In genomic region chr8:110265796-110266305, GRCm38 (mm10) we compare ENCODE assay signal across 17 mouse cellular contexts. TPM values are rescaled to one million over a fixed set of nuclear protein-coding genes. Genes with fewer than 3 reads are reported as not detected.
DNase-seq lines count a peak whose midpoint lies in the region; ATAC-seq and TF ChIP-seq lines count a peak whose summit lies in the region.
"Had no signal": no experiment of that assay in that cellular context is flagged by ENCODE, and none has a peak within 500 bp of the region (broad histone marks: within the 10 kb centered on the region; RNA-seq: fewer than 3 reads in every experiment).

No protein-coding gene starts in this region.

- H3K79me2 ChIP-seq in MEL (ENCODE audit: control insufficient read depth, insufficient read depth, low read length, poor library complexity) = no peaks in the 10 kb centered on the region

- TF ChIP-seq CTCF in lung, embryonic 14.5 days (IDR thresholded peaks at IDR 0.05; ENCODE audit: low read depth) = no peak
- TF ChIP-seq CTCF in MEL (IDR thresholded peaks at IDR 0.05 in 2 of 3, conservative IDR thresholded peaks at IDR 0.05 in 1 of 3; ENCODE audit: control insufficient read depth in 1 of 3, insufficient read depth in 1 of 3, low read depth in 2 of 3, low read length in 3 of 3, poor library complexity in 1 of 3, severe bottlenecking in 1 of 3) = no peak

- H3K27ac ChIP-seq in lung, embryonic 14.5 days (ENCODE audit: low read depth) = no peak overlapping the region
- H3K27ac ChIP-seq in MEL (ENCODE audit: control insufficient read depth, low read depth, low read length) = no peak overlapping the region
- H3K27ac ChIP-seq: embryonic facial prominence, embryonic 12.5 days; forebrain, embryonic 15.5 days; hindbrain, embryonic 12.5 days had no signal

- no peak for TF ChIP-seq EP300 in MEL (IDR thresholded peaks at IDR 0.05; ENCODE audit: low read depth in 1 of 2, low read length in 2 of 2)

- no peaks in the 10 kb centered on the region for H3K36me3 ChIP-seq in lung, embryonic 14.5 days (ENCODE audit: insufficient read depth)
- H3K36me3 ChIP-seq in MEL (ENCODE audit: control insufficient read depth in 1 of 2, insufficient read depth in 2 of 2, low read length in 2 of 2) = no peaks in the 10 kb centered on the region
- H3K36me3 ChIP-seq: embryonic facial prominence, embryonic 12.5 days; forebrain, embryonic 15.5 days; hindbrain, embryonic 12.5 days had no signal

- WGBS in lung, embryonic 14.5 days = 36% methylated on average over 11 of the region's 11 CpGs

- TF ChIP-seq POLR2A in MEL (IDR thresholded peaks at IDR 0.05; ENCODE audit: control insufficient read depth in 1 of 2, insufficient read depth in 1 of 2, low read depth in 1 of 2, low read length in 2 of 2, poor library complexity in 1 of 2) = no peak

- no peak overlapping the region for H3K4me3 ChIP-seq in lung, embryonic 14.5 days (ENCODE audit: low read depth, low read length)
- H3K4me3 ChIP-seq in MEL (ENCODE audit: control insufficient read depth in 1 of 2, insufficient read depth in 1 of 2, low read depth in 2 of 2, low read length in 2 of 2) = no peak overlapping the region

- no peak for TF ChIP-seq RAD21 in MEL (IDR thresholded peaks at IDR 0.05; ENCODE audit: low read depth, low read length)

- H3K4me1 ChIP-seq in lung, embryonic 14.5 days (ENCODE audit: insufficient read depth) = 0 out of 2 replicates have a peak, but pooled peaks cover 7% of the 10 kb centered on the region
- H3K4me1 ChIP-seq in MEL (ENCODE audit: control insufficient read depth in 1 of 2, insufficient read depth in 2 of 2, low read length in 2 of 2) = no peaks in the 10 kb centered on the region

- no peaks in the 10 kb centered on the region for H3K27me3 ChIP-seq in lung, embryonic 14.5 days (ENCODE audit: insufficient read depth, low read length)
- H3K27me3 ChIP-seq in MEL (ENCODE audit: control insufficient read depth in 1 of 2, insufficient read depth in 2 of 2, low read length in 2 of 2) = no peaks in the 10 kb centered on the region
- H3K27me3 ChIP-seq: embryonic facial prominence, embryonic 12.5 days; forebrain, embryonic 15.5 days had no signal

- no peak for ATAC-seq in lung, embryonic 14.5 days (ENCODE audit: insufficient read depth)
- ATAC-seq: activated CD4-positive, CD25-positive, alpha-beta regulatory T cell, adult 4 months; CD4-positive, CD25-positive, alpha-beta regulatory T cell, adult 4 months; Patski had no signal

- no peaks in the 10 kb centered on the region for H3K9me3 ChIP-seq in lung, embryonic 14.5 days (ENCODE audit: low read depth, low read length)
- H3K9me3 ChIP-seq in MEL (replicated peaks; ENCODE audit: insufficient read depth, low read length) = no peaks in the 10 kb centered on the region
- H3K9me3 ChIP-seq: embryonic facial prominence, embryonic 12.5 days; forebrain, embryonic 15.5 days; hindbrain, embryonic 12.5 days had no signal

- H3K9ac ChIP-seq in lung, embryonic 14.5 days = no peak overlapping the region
- no peak overlapping the region for H3K9ac ChIP-seq in MEL (ENCODE audit: control insufficient read depth, low read depth, low read length, poor library complexity, severe bottlenecking)
- H3K9ac ChIP-seq: embryonic facial prominence, embryonic 12.5 days; forebrain, embryonic 15.5 days; hindbrain, embryonic 12.5 days had no signal

- H3K4me2 ChIP-seq in lung, embryonic 14.5 days = peak overlapping the region; percentile 31; the same call in 1 of the 2 replicates

- peak; percentile 28 for DNase-seq in lung, embryonic 14.5 days
- no peak for DNase-seq in lung, postnatal 25 days (ENCODE audit: low spot score)
- peak; percentile 2 for DNase-seq in lung, postnatal 36 days
- no peak for DNase-seq in lung, adult 18-20 months
- DNase-seq in MEL (ENCODE audit: low read depth, low spot score) = peak; percentile 6
- DNase-seq in thymus, postnatal 36 days = no peak
- DNase-seq in left cerebral cortex, adult 8-10 months (ENCODE audit: low spot score in 2 of 2) = no peak
- DNase-seq: adrenal gland, postnatal 14 days; cerebellum, postnatal 25 days; heart, adult 18-20 months; heart, postnatal 4 days had no signal

TF ChIP-seq in MEL, 35 proteins besides CTCF, POLR2A, EP300 and RAD21:
- TF ChIP-seq JUND (IDR thresholded peaks at IDR 0.05; ENCODE audit: low read depth, low read length) (no peak), CHD2 (IDR thresholded peaks at IDR 0.05; ENCODE audit: low read length) (no peak), ZC3H11A (IDR thresholded peaks at IDR 0.05; ENCODE audit: low read depth, low read length) (no peak), TBP (IDR thresholded peaks at IDR 0.05; ENCODE audit: low read depth, low read length) (no peak), TAL1 (IDR thresholded peaks at IDR 0.05; ENCODE audit: low read length) (no peak), POLR2AphosphoS2 (IDR thresholded peaks at IDR 0.05; ENCODE audit: low read length) (no peak), BHLHE40 (IDR thresholded peaks at IDR 0.05; ENCODE audit: borderline replicate concordance, low read depth, low read length) (no peak), GABPA (IDR thresholded peaks at IDR 0.05; ENCODE audit: low read depth, low read length) (no peak), ZNF384 (IDR thresholded peaks at IDR 0.05; ENCODE audit: low read depth, low read length) (no peak), HCFC1 (IDR thresholded peaks at IDR 0.05; ENCODE audit: low read depth, low read length) (no peak), KAT2A (conservative IDR thresholded peaks at IDR 0.05; ENCODE audit: low read depth, low read length) (no peak), CHD1 (IDR thresholded peaks at IDR 0.05; ENCODE audit: low read depth, low read length) (no peak), TCF12 (IDR thresholded peaks at IDR 0.05; ENCODE audit: low read depth, low read length) (no peak), USF2 (IDR thresholded peaks at IDR 0.05; ENCODE audit: borderline replicate concordance in 1 of 2, insufficient read depth in 1 of 2, low read depth in 1 of 2, low read length in 2 of 2) (no peak)

RNA-seq across cellular contexts. Expression of gene Hydin, which starts 0.9 kb away (rescaled TPM):
- 0.12 and 0.18 TPM in 2 replicates for polyA plus RNA-seq in lung, embryonic 14.5 days (2014; fragmentation: Nextera tagmentation; extraction: Ambion mirVana)
- not detected in 2 replicates for total RNA-seq in MEL (2012; rRNA removed)
- polyA plus RNA-seq in MEL (2012; ENCODE audit: insufficient read depth in 1 of 2, insufficient read length in 2 of 2, low read depth in 1 of 2, low replicate concordance in 2 of 2, missing spikeins in 1 of 2) = not detected
- total RNA-seq in left cerebral cortex, adult 8-10 months (2022) = under 1 TPM; 0.54 to 0.80 (median 0.70) TPM

RNA-seq across cellular contexts. Expression of gene Cmtr2, which starts 50.4 kb away (rescaled TPM):
- polyA plus RNA-seq in lung, embryonic 14.5 days (2014; fragmentation: Nextera tagmentation; extraction: Ambion mirVana) = 8.3 and 8.9 TPM in 2 replicates
- 17.2 and 23.5 TPM in 2 replicates for total RNA-seq in MEL (2012; rRNA removed)
- 10 to 100 TPM in 1 of 2 experiments, not detected in 1; 11.6 TPM for polyA plus RNA-seq in MEL (2012; ENCODE audit: insufficient read depth in 1 of 2, insufficient read length in 2 of 2, low read depth in 1 of 2, low replicate concordance in 2 of 2, missing spikeins in 1 of 2)
- total RNA-seq in left cerebral cortex, adult 8-10 months (2022) = 1 to 10 TPM; 4.7 to 7.3 (median 5.8) TPM

Comparison
In these comparisons a context has a peak if more than half of its experiments do, and no peak if none do; other contexts are left out.
1. DNase-seq: peak in lung, embryonic 14.5 days (single experiment), lung, postnatal 36 days (single experiment) and MEL (single experiment); none in lung, postnatal 25 days (single experiment), lung, adult 18-20 months (0 of 2), thymus, postnatal 36 days (0 of 2) and left cerebral cortex, adult 8-10 months (0 of 2).